Mouse (Mus musculus) natural killer cell, adult 2 months (primary cell): Measurements from ENCODE around the gene Tbx21.

Experiments used
- DNase-seq, 2 experiments: peaks; one replicate each; pipeline ENCODE4 v3.0.0; 2022; ENCODE audit warnings: low spot score in 2 of 2

Gene Tbx21

GRCm38 (mm10) chr11:97083401-97084140 lies 31.6 kb downstream of the Tbx21 start:
- DNase-seq = no peak

GRCm38 (mm10) chr11:97082977-97083376 lies 32.2 kb downstream of the Tbx21 start:
- DNase-seq = peak; percentile 53 to 63

- DNase-seq = no peak
These were observed 34.8 kb downstream of the Tbx21 start for GRCm38 (mm10) chr11:97080291-97080690.

GRCm38 (mm10) chr11:97078751-97079150 lies 36.4 kb downstream of the Tbx21 start:
- no peak for DNase-seq

- no peak for DNase-seq
These were observed 40.9 kb downstream of the Tbx21 start for GRCm38 (mm10) chr11:97074235-97074634.

- DNase-seq = peak; percentile 40 to 47
These were observed 42.6 kb downstream of the Tbx21 start for GRCm38 (mm10) chr11:97072533-97072932.

- DNase-seq = no peak
These were observed 44.0 kb downstream of the Tbx21 start for GRCm38 (mm10) chr11:97071129-97071528.

GRCm38 (mm10) chr11:97069770-97070169 lies 45.4 kb downstream of the Tbx21 start:
- DNase-seq = no peak

GRCm38 (mm10) chr11:97069333-97069732 lies 45.8 kb downstream of the Tbx21 start:
- no peak for DNase-seq

GRCm38 (mm10) chr11:97066656-97067360 lies 48.3 kb downstream of the Tbx21 start:
- no peak for DNase-seq

GRCm38 (mm10) chr11:97065538-97066295 lies 49.4 kb downstream of the Tbx21 start:
- no peak for DNase-seq

- DNase-seq = no peak
These were observed 51.2 kb downstream of the Tbx21 start for GRCm38 (mm10) chr11:97063921-97064295.

GRCm38 (mm10) chr11:97063274-97063920 lies 51.7 kb downstream of the Tbx21 start:
- DNase-seq = no peak

- peak in 1 of 2 experiments; percentile 21 for DNase-seq
These were observed 62.9 kb downstream of the Tbx21 start for GRCm38 (mm10) chr11:97052219-97052646.

GRCm38 (mm10) chr11:97050944-97051586 lies 64.1 kb downstream of the Tbx21 start:
- peak in 1 of 2 experiments; percentile 25 for DNase-seq

- DNase-seq = peak; percentile 55 to 64
These were observed 64.8 kb downstream of the Tbx21 start, which contains the start of gene Osbpl7 for GRCm38 (mm10) chr11:97050216-97050943. Osbpl7 (plus strand) TSS chr11:97050628.

GRCm38 (mm10) chr11:97049492-97050085 lies 65.5 kb downstream of the Tbx21 start:
- DNase-seq = no peak

- DNase-seq = no peak
These were observed 67.0 kb downstream of the Tbx21 start for GRCm38 (mm10) chr11:97048090-97048650.
